Comparison of ENCODE assay signal across 8 mouse cellular contexts in genomic region chrX:12762334-12763126, GRCm38 (mm10). TPM values are rescaled to one million over a fixed set of nuclear protein-coding genes. Genes with fewer than 3 reads are reported as not detected.
DNase-seq lines count a peak whose midpoint lies in the region; ATAC-seq and TF ChIP-seq lines count a peak whose summit lies in the region.

No protein-coding gene starts in this region.

- ATAC-seq in kidney, postnatal 0 days (replicated peaks; ENCODE audit: low FRiP score, low read depth) = no peak
- ATAC-seq in forebrain, embryonic 13.5 days = no peak
- ATAC-seq in liver, postnatal 0 days = no peak

- H3K27me3 ChIP-seq in kidney, postnatal 0 days (ENCODE audit: insufficient read depth, low read length) = no peaks in the 10 kb centered on the region
- peaks cover 4% of the 10 kb centered on the region; the same call in 1 of the 2 replicates for H3K27me3 ChIP-seq in forebrain, embryonic 13.5 days
- H3K27me3 ChIP-seq in liver, postnatal 0 days (ENCODE audit: insufficient read depth, low read length) = no peaks in the 10 kb centered on the region

- peak overlapping the region; percentile 59 for H3K4me3 ChIP-seq in kidney, postnatal 0 days (replicated peaks; ENCODE audit: low read depth, low read length)
- peak overlapping the region; percentile 61 for H3K4me3 ChIP-seq in forebrain, embryonic 13.5 days
- H3K4me3 ChIP-seq in liver, postnatal 0 days (ENCODE audit: low read depth, low read length) = peak overlapping the region; percentile 68

- H3K27ac ChIP-seq in kidney, postnatal 0 days = peak overlapping the region; percentile 96
- H3K27ac ChIP-seq in forebrain, embryonic 13.5 days = peak overlapping the region; percentile 94
- peak overlapping the region; percentile 96 for H3K27ac ChIP-seq in liver, postnatal 0 days (ENCODE audit: low read depth)

- DNase-seq in kidney, postnatal 0 days (ENCODE audit: low spot score) = peak; percentile 10
- DNase-seq in kidney, adult 9 months = no peak
- DNase-seq in R1 (ENCODE audit: low read depth, low spot score) = peak; percentile 22
- no peak for DNase-seq in liver, postnatal 0 days
- DNase-seq in urinary bladder, postnatal 25 days (ENCODE audit: low spot score) = no peak
- no peak for DNase-seq in right cerebral cortex, postnatal 10 days (ENCODE audit: low spot score in 2 of 2)
- no peak for DNase-seq in right cerebral cortex, postnatal 25 days

- peak overlapping the region; percentile 55 for H3K4me2 ChIP-seq in kidney, postnatal 0 days (ENCODE audit: low read length)
- peak overlapping the region; percentile 63 for H3K4me2 ChIP-seq in forebrain, embryonic 13.5 days
- peak overlapping the region; percentile 75 for H3K4me2 ChIP-seq in liver, postnatal 0 days (ENCODE audit: low read depth, low read length)

- no peaks in the 10 kb centered on the region for H3K9me3 ChIP-seq in kidney, postnatal 0 days (replicated peaks; ENCODE audit: low read length)
- no peaks in the 10 kb centered on the region for H3K9me3 ChIP-seq in forebrain, embryonic 13.5 days (replicated peaks)
- no peaks in the 10 kb centered on the region for H3K9me3 ChIP-seq in liver, postnatal 0 days (ENCODE audit: low read length)

- no peak for TF ChIP-seq EP300 in liver, postnatal 0 days (IDR thresholded peaks at IDR 0.05; ENCODE audit: low read depth)

- peak overlapping the region; percentile 80 for H3K9ac ChIP-seq in kidney, postnatal 0 days (ENCODE audit: low read depth, low read length)
- H3K9ac ChIP-seq in forebrain, embryonic 13.5 days = peak overlapping the region; percentile 88
- peak overlapping the region; percentile 78 for H3K9ac ChIP-seq in liver, postnatal 0 days (replicated peaks)

- H3K4me1 ChIP-seq in kidney, postnatal 0 days (replicated peaks; ENCODE audit: insufficient read depth, low read length) = no peaks in the 10 kb centered on the region
- H3K4me1 ChIP-seq in forebrain, embryonic 13.5 days = peaks cover 10% of the 10 kb centered on the region
- 0 out of 2 replicates have a peak, but pooled peaks cover 3% of the 10 kb centered on the region for H3K4me1 ChIP-seq in liver, postnatal 0 days (ENCODE audit: insufficient read depth)

- WGBS in kidney, postnatal 0 days = 21% methylated on average over 32 of the region's 32 CpGs
- 7% methylated on average over 32 of the region's 32 CpGs for WGBS in forebrain, embryonic 13.5 days
- 9% methylated on average over 28 of the region's 32 CpGs for WGBS in liver, postnatal 0 days (ENCODE audit: insufficient replicate concordance)

- no peak for TF ChIP-seq CTCF in kidney, postnatal 0 days (IDR thresholded peaks at IDR 0.05; ENCODE audit: low read depth)
- no peak for TF ChIP-seq CTCF in liver, postnatal 0 days (IDR thresholded peaks at IDR 0.05; ENCODE audit: low read depth)

- no peaks in the 10 kb centered on the region for H3K36me3 ChIP-seq in kidney, postnatal 0 days (ENCODE audit: insufficient read depth, low read length)
- no peaks in the 10 kb centered on the region for H3K36me3 ChIP-seq in forebrain, embryonic 13.5 days (ENCODE audit: poor library complexity, severe bottlenecking)
- no peaks in the 10 kb centered on the region for H3K36me3 ChIP-seq in liver, postnatal 0 days (replicated peaks; ENCODE audit: insufficient read depth, low read length)

RNA-seq across cellular contexts. Expression of gene Med14, which starts 0.7 kb away (rescaled TPM):
- 9.6 and 10.4 TPM in 2 replicates for polyA plus RNA-seq in kidney, postnatal 0 days (2015; fragmentation: Nextera tagmentation; extraction: Ambion mirVana)
- polyA plus RNA-seq in forebrain, embryonic 13.5 days (2015; fragmentation: Nextera tagmentation; extraction: Ambion mirVana) = 13.6 and 14.2 TPM in 2 replicates
- polyA plus RNA-seq in liver, postnatal 0 days (2015; fragmentation: Nextera tagmentation; extraction: Ambion mirVana) = 3.4 and 3.6 TPM in 2 replicates

Comparison
In these comparisons a context has a peak if more than half of its experiments do, and no peak if none do; other contexts are left out.
1. DNase-seq: peak in kidney, postnatal 0 days (single experiment) and R1 (single experiment); none in kidney, adult 9 months (single experiment), liver, postnatal 0 days (single experiment), urinary bladder, postnatal 25 days (single experiment), right cerebral cortex, postnatal 10 days (0 of 2) and right cerebral cortex, postnatal 25 days (single experiment).
2. Peak in every context shown above with its lines, with median percentiles within 50 percentile points of each other: H3K27ac ChIP-seq, H3K4me2 ChIP-seq, H3K4me3 ChIP-seq and H3K9ac ChIP-seq.